Mouse (Mus musculus): ENCODE data around the gene Cdc7.
"Not testable (repeated sequence)": the region's sequence is repeated elsewhere in the genome, so short reads cannot be mapped to it uniquely, and the experiment has no call there.

Gene Cdc7

DNA sequence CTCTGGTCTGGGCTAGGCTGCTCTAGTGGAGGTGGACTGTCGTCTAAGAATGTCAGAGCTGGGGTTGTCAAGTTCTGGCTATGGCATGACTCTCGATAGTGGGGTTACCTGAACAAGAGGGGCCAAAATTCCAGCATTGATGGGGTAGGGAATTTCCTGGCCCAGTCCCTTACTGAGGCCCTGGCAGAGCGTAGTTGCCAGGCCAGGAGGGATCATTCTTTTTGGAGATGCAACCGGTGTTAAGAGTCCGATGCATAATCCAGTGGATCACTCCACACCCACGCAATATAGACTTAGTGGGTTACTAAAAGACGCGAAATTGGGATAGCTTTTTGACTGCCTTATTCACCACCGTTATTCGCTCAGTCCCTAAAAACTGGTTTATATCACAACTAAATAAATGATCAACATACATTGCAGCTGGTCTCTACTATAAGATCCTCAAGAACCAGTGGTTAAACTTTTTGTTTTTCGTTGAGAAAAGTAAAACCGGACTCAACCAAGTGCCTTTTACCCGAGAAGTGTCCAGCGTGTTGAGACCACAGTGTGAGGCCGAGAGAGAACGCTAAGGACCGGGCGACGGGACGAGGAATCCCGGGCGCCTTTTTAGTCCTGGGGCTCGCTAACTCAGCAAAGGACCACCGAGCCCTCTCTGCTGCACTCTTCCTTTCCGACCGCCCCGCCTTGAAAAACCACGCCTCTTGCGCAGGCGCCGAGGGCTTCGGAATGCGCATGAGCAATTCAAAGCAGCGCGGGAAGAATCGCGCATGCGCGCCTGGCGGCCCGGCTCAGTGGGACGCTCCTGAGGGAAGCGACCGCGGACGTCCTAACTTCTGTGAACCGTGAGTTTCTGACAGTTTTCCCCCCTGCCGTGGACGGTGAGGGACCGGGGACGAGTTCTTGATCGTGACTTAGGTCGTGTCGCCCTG is at the start of gene Cdc7:
Gene Cdc7, plus strand, starts transcription at position 739 of the 929 bp plus-strand sequence.
- peak; percentile 96 for DNase-seq

- no peak for DNase-seq
Measured at GRCm38 (mm10) chr5:106919315-106919714, 44.8 kb upstream of the Cdc7 start.

- peak; percentile 71 for DNase-seq
Measured at GRCm38 (mm10) chr5:106925488-106926368, 38.4 kb upstream of the Cdc7 start, which contains the start of gene Hfm1. TSS of gene Hfm1 (minus strand) at chr5:106926321.

DNA sequence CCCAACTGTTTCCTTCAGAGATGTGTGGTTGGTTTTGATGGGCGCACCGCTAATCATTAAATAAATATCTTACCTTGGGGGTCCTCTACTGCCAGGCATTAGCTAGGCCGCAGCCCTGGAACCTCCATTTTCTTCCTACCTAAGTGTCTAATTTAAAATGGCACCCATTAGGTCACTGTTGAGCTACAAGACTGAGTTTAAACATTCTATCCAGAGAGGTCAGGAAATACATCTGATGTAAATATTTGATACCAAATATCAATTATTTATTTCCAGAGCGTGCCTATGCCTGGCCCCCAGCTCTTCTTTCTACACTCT is 37.8 kb upstream of the Cdc7 start:
- no peak for DNase-seq

- DNase-seq, result no peak
Measured at GRCm38 (mm10) chr5:106927996-106928395, 36.1 kb upstream of the Cdc7 start.

DNA sequence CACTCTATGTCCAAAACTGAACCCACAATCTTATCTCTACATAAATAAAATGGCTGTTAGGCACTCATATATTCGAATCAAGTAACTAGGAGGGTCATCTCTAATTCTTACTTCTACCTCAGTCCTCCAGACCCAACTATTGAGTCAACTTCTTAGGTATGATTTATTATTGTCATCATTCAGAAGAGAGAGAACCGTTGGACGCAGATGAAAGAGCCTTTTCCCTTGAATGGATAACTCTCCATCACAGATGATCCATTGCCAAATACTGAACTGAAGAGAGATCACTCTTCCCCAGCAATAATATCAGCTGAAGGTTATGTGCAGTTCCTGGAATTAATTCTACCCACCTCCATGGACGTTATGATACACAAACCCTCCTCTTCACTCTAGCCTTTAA is 17.8 kb upstream of the Cdc7 start:
- no peak for DNase-seq

- DNase-seq, result no peak
Measured at GRCm38 (mm10) chr5:106948683-106949082, 15.4 kb upstream of the Cdc7 start.

DNA sequence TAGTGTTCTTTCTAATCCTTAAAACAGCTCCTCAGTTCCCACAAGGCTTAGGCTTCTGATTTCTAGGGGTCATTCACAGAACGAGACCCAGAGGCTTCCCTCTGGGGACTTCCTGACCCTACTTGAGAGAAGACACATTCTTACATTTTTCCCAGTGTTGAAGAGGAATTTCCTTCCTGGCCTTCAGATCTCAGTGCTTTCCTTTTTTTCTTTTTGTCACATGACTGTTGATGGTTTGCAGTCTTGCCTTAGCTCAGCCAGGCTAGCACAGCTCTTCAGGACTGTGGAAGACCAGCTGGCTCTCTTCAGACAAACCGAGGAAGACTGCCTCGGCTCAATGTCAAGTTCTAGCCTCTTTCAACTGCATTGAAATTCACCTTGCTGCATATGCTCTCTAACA is 7.7 kb upstream of the Cdc7 start:
- DNase-seq, result no peak

- DNase-seq, result no peak
Measured at GRCm38 (mm10) chr5:106959031-106959430, 5.1 kb upstream of the Cdc7 start.

DNA sequence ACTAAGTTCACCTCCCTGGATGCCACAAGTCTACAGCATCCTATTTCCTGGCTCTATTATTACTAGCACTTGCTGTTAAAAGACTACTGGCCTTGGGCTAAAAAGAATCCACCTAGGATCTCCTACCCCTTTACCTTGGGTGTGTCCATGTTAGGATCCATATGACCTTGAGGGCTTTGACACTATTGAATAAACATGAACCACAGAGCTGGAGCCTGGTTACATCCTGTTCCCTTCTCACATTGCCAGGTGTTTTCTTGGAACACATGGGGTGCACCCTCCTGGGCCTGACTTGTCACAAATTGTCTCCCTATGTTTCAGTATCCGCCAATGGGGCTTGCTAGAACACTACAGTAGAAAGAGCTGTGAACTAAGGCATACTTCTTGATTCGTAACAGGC is 3.7 kb upstream of the Cdc7 start:
- no peak for DNase-seq

DNA sequence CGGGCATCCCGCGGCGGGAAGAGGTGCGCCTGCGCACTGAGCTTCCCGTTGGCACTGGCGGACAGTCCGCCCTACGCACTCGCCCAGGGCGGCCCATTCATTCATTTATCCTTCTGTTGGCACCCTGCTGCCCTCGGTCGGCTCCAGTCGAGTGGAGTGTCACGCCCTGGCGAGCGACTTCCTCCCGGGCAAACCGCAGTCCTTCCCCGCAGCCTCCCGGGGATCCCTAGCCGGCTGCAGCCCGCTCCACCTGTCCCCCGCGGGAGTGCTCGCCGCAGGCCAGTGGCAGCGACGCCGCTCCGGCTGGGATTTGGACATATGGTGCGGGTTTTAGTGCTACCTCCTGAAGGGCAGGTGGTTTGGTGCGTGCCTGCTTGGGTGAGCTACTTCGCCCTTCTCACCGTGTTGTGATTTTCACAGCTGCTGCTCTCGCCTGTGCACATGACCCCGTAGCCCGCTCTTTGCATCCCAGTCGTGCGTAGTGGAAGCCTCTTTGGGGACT is 442 bp downstream of the Cdc7 start:
- no peak for DNase-seq

- no peak for DNase-seq
Measured at GRCm38 (mm10) chr5:106966443-106966842, 2.3 kb downstream of the Cdc7 start.

DNA sequence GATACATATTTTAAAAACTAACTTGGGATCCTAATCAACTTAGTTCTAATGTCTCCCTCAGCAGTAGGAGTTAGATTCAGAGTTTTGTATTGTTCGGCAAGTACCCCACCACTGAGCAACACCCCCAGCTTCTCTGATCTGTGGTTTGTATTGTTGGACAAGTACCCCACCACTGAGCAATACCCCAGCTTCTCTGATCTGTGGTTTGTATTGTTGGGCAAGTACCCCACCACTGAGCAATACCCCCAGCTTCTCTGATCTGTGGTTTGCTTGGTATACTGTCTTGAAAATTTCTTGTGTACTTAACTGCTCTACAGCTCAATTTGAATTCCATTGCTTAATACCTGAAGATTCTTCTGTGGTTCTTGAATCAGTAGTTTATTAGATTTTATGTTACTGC is 3.5 kb downstream of the Cdc7 start:
- DNase-seq, result no peak

- DNase-seq, result no peak
Measured at GRCm38 (mm10) chr5:106973883-106974282, 9.8 kb downstream of the Cdc7 start.

DNA sequence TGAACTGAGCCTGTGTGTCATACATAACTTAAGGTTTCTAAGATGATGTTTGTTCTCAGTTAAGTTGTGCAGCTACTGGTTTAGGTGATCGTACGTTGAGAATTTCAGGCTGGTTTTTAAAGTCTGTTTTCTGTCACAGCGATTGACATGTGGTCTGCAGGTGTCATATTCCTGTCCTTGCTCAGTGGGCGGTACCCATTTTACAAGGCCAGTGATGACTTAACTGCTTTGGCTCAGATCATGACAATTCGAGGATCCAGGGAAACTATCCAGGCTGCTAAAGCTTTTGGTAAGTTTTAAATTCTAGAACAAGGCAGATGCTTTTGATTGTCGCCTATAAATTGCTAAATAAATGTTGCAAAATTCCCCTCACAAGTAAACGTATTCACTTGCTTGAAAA is 15.0 kb downstream of the Cdc7 start:
- no peak for DNase-seq

DNA sequence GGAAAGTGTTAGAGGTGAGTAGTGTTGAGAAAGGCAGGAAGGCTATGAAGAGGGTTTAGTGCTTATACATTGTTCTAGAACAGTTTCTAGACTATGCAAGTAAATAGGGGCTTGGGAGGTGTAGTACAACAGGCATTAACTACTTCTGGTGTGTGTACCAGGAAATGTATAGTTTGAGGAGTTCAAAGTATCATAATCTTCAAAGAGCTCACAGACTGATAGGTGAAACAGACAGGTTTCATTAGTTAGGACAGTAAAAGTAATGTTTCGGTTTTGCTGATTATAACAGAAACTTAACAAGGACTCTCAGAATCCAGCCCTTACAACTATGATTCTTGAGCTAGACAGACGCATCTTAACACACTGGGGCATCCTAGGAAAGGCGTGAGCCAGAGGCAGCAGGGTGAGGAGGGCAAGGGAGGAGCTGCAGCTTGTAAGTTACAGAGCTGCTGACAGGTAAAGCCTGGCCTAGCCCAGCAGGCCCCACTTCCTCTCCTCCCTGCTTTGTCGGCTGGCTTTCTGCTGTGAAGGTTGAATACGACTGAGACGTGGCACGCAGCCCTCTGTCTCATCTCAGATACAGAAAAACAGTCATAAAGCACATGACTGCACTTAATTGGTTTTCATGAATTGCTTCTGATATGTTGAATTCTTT is 18.3 kb downstream of the Cdc7 start:
- no peak for DNase-seq

DNA sequence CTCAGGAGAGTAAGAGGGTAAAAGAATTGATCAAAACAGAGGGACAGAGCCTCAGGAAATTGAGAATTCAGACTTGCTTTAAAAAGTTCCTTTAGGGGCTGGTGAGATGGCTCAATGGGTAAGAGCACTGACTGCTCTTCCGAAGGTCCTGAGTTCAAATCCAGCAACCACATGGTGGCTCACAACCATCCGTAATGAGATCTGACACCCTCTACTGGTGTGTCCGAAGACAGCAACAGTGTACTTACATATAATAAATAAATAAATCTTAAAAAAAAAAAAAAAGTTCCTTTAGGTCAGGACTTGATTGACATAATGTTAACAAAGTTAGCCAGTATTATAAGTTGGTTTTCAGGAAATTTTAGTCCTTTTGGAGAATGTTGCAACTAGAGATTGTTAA is 20.8 kb downstream of the Cdc7 start:
- DNase-seq, result not testable (repeated sequence)

- DNase-seq, result no peak
Measured at GRCm38 (mm10) chr5:106985594-106985993, 21.5 kb downstream of the Cdc7 start.

GRCm38 (mm10) chr5:106989181-106989580 is 25.1 kb downstream of the Cdc7 start:
- no peak for DNase-seq

DNA sequence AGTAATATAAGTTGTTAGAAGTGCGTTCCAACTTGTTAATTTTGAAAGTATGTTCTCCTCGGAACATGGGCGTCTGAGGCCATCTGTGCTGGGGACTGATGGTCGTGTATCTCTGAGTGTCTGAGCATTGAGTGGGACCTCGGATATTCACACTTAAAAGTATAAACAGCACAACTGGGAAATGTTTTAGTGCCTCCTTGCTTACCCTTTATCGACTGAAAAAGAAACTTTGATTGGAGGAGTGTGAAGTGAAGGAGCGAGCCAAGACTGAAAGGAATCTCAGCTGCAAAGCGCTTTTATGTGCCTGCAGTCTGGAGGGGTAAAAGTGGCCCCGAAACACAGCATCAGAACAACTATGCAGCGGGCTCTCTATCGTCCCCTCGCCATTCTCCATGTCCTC is 25.7 kb downstream of the Cdc7 start:
- no peak for DNase-seq

DNA sequence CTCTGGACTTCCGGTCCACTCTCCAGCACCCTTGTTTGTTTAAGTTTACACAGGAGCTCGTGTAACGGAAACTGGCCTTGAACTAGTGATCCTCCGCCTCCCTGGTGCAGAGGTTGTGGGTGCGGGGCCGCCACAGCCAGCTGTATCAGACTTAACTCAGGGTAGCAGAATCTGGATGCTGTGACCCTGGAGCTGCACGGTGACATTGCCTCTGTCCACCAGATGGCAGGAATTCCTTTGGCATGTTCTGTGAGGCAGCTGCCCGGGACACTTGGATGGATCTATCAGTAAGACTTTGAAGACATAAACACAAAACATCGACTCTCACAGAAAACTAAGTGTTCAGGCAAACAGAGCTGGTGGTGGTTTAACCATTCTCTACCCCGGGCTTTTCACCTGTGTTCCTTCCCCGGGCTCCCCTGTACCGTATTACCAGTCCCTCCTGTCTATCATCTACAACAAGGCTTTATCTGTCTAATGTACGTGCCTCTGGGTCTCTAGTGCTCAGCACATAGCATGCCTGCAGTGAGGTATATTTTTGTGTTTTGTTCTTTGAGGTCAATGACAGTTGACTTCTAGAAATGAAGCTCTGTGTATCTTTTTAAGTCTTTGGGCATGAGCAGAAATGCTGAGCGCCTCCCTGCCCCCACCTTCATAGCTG is 26.6 kb downstream of the Cdc7 start:
- peak; percentile 53 for DNase-seq

GRCm38 (mm10) chr5:106991300-106991929 is 27.3 kb downstream of the Cdc7 start:
- DNase-seq, result no peak
